Mouse (Mus musculus): ENCODE measurements around the gene Pi4k2a.

Gene Pi4k2a

DNA sequence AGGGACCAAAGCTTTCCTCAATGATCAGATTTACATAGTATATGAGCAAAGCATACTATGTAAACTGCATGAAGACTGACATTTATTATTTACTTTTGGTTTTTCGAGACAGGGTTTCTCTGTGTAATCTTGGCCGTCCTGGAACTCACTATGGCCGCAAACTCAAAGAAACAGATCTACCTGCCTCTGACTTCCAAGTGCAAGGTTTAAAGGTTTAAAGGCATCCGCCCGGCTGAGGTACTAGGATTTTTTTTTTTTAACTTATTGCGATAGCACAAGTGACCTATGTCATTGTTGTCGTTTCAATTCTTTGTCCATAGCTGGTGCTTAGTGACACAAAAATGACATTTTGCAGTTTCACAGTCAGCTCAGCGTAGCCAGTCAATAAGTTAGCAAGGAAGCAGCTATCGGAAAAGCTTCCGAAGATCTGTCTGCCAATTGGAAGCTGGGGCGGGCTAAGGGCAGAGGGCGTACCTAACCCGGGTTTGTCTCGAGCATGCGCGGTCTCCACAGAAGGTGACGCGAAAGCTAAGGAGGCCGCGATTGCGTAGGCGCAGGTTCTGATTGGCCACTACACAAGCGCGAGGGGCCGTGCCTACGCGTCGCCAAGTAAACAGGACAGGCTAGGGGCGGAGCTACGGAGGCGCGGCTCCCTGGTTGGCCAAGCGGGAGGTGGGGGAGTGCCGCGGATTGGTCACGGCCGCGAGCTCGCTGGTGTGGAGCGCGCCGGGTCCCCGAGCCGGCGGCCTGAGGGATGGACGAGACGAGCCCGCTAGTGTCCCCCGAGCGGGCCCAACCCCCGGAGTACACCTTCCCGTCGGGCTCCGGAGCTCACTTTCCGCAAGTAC lies at the start of gene Pi4k2a:
Gene Pi4k2a (plus strand): TSS at position 723 of the 848 bp plus-strand sequence.
- TF ChIP-seq GATA4 (IDR thresholded peaks at IDR 0.05; ENCODE audit: insufficient replicate concordance, low read length), result peak; percentile 51; the same call in 1 of the 2 replicates

DNA sequence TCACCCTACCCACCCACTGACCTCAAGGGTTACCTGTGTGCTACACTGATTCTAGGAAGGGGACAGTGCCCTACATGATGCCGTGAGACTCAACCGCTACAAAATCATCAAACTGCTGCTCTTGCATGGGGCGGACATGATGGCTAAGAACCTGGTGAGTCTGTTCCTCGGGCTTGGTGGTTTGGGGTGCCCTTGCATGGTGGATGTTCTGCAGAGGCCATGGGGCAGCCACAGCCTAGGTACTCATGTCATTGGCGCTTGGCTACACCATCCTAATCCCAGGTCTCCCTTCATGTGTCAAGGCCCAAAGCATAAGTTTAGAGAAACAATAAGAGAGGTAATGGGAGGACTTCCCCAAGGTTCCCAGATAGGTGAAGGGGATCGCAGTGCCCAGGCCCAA lies 46.3 kb upstream of the Pi4k2a start:
- no peak for TF ChIP-seq GATA4 (IDR thresholded peaks at IDR 0.05; ENCODE audit: insufficient replicate concordance, low read length)

DNA sequence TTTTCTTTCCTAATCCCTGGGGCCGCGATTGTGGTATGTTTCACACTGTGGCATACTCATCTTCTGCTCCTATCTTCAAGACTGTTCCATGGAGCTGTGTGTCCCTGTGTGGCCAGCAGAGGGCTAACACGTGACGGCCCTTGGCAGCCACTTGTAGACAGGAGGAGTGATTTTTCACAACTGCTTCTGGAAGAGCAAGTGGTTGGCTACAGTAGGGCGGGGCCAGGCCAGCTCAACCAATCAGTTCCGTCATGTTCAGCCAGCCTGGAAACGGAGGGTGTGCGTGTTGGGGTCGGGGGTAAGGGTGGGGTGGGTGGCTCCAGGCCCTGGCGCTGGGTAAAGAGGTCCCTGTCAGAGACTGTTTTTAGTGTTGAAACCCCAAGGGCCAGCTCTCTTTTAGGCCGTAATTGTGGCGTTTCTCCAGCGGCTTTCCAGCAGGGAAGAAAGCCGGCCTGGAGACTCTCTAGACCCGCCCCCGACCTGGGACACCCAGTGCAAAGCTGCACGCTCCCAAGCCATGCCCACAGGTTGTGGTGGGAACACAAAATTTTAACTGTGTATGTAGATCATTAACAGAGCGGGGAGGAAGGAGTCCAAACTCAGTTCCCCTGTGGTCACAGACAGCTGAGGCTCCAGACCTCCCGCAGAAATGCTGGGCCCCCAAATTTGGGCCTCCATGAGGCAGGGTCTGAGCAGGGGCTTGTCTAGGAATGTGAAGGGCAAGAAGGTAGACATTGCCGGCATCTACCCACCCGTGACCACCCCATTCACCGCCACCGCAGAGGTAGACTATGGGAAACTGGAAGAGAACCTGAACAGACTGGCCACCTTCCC lies 44.8 kb upstream of the Pi4k2a start, which contains the start of gene Hoga1:
Gene Hoga1 (plus strand): TSS at position 342 of the 834 bp plus-strand sequence.
- peak; percentile 12; the same call in 1 of the 2 replicates for TF ChIP-seq GATA4 (IDR thresholded peaks at IDR 0.05; ENCODE audit: insufficient replicate concordance, low read length)

DNA sequence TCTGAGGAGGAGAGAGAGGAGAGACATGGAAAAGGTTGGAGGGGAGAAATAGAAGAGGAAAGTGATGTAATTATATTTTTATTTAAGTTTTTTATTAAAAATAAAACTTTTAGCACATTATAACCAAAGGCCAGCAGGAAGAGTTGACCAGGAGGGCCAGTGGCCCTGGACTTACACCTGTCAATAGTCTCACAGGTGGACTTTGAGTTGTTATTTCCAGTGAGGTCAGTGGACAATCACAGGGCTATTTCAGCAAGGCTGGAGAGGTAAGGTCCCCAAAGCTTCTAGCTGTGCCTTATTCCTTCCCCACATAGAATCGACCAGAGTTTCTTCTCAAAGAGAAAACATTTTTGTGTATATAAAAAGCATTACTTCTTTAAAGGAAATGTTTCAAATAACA lies 40.0 kb upstream of the Pi4k2a start:
- TF ChIP-seq GATA4 (IDR thresholded peaks at IDR 0.05; ENCODE audit: insufficient replicate concordance, low read length), result no peak

DNA sequence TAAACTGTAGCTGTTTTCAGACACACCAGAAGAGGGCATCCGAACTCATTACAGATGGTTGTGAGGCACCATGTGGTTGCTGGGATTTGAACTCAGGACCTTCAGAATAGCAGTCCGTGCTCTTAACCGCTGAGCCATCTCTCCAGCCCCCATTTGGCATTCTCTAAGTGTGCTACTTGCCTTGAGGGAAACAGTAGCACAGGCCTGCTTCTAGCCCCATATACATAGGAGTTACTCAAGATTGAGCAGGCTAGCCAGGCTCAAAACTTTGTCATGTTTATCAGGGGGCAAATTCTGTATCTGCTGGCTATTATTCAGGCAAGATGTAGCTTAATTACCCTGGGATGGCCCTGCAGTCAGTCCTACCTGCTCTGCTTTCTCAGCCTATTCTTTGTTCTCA lies 38.9 kb upstream of the Pi4k2a start:
- TF ChIP-seq GATA4 (IDR thresholded peaks at IDR 0.05; ENCODE audit: insufficient replicate concordance, low read length), result no peak

DNA sequence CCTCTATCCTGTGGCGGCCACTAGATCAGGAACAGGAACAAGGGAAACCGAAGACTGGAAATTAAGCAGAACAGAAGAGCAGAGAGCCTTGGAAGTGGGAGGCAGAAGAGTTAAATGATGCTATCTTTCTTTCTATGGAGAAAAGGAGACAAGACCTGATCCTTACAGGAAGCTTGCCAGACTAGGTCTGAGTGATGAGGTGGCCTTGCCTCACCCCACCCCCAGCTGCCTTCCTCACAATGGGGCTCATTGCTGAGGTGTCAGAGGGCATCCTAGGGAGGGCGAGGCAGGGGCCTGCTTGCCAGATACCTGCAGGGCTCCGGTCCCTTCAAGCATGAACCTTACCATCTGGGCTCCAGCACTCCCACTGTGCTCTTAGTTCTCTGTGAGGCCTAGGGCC lies 38.3 kb upstream of the Pi4k2a start, which contains the start of gene 4933411K16Rik:
Gene 4933411K16Rik (plus strand): TSS at position 301 of the 400 bp plus-strand sequence.
- no peak for TF ChIP-seq GATA4 (IDR thresholded peaks at IDR 0.05; ENCODE audit: insufficient replicate concordance, low read length)

DNA sequence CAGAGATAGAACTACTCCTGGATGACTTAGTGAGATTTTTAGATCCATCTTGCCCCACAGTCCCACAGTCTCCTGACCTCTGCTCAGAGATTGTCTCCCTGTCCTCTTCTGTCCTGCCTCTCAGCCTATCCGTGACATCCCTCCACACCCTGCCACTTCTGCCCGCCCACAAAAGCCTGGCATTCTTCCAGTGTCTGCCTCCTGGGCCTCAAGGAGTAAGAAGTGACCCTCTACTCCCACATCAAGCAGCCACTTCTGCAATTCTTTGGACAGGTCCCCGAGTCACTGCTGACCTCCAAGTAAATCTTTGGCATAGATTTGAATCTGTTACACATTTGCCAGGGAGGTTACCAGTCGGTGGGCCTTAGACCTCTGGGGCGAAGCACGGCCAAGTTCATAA lies 36.0 kb upstream of the Pi4k2a start:
- no peak for TF ChIP-seq GATA4 (IDR thresholded peaks at IDR 0.05; ENCODE audit: insufficient replicate concordance, low read length)

DNA sequence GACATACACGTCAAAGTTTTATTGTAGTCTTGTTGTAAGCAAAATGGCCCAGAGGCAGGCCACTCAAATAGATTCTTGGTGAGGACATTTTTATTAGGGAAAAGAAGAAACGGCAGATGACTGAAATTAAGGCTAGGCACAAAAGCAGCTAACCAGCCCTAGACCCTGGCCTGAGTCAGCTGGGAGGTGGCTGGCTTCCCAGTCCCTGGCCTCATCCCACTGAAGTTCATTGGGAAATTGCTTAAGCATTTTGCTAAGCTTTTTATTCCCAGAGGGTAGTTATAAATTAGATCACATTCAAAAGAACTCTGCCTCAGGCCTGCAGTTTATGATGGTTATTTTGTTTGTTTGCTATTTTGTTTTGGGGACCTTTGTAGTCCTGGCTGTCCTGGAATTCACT lies 34.4 kb upstream of the Pi4k2a start:
- no peak for TF ChIP-seq GATA4 (IDR thresholded peaks at IDR 0.05; ENCODE audit: insufficient replicate concordance, low read length)

DNA sequence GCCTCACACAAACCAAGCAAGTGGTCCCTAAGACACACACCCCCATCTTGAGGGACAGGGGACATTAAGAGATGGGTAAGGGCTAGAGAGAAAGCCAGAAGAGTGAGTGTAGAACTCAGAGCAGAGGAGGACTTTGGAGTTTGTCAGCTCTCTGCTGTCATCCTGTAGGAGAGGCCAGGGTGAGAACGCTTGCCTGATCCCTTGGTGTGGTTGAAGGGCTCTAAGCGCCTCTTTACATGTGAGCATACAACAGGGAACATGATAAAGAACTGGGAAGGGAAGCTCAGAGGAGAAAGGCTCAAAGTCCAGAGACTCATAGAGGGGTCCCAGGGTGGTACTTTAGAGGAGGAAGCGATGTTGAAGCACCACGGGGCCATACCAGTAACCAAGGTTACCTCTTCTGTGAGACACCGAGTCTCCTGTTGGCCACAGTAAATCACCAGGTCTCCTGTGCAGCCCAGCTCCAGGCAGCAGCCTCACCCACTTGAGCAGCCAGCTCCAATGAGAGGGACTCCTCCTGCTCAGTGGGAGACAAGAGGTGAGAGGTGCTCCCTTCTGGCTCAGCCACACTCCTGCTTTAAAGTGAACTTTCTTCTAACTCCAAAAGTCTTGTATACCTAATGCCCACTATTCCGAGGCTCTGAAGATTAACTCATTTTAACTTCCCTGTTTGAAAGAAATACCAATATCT lies 33.4 kb upstream of the Pi4k2a start:
- TF ChIP-seq GATA4 (IDR thresholded peaks at IDR 0.05; ENCODE audit: insufficient replicate concordance, low read length), result no peak

DNA sequence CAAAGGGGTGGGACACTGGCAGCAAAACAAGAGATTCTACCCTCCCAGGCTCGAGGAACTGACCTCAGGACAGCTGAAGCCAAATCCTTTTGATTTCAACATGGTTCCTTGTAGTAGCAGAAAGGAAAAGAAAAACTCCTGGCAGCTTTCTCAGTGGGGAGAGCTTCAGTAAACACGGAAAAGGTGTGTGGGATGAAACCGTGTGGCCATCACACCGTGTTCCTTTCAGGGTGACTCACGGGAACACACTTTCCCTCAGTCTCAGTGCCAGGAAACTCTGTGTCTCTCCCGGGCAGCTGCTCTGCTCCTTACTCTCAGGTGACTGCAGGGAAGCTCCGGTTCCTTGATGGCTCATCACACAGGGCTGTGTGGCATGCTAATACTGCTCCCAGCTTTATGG lies 31.8 kb upstream of the Pi4k2a start:
- TF ChIP-seq GATA4 (IDR thresholded peaks at IDR 0.05; ENCODE audit: insufficient replicate concordance, low read length), result no peak

DNA sequence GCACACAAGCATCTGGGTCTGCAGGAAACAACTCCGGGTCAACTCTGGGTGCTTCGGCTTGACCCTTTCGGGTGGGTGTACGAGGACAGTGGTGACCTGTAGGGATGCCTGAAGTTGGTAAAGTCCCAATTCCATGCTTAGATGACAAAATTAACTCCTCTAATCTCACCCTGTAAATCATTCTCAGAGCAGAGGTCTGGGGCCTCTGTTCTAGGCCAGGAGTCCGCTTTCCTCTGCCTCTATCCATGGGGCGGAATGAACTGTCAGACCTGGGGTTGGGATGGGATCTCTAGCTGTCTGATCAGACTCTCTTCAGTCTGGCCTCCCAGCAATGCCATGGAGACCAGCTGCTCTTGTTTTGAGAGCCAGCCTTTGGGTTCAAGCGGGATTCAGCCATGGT lies 28.8 kb upstream of the Pi4k2a start:
- TF ChIP-seq GATA4 (IDR thresholded peaks at IDR 0.05; ENCODE audit: insufficient replicate concordance, low read length), result no peak

DNA sequence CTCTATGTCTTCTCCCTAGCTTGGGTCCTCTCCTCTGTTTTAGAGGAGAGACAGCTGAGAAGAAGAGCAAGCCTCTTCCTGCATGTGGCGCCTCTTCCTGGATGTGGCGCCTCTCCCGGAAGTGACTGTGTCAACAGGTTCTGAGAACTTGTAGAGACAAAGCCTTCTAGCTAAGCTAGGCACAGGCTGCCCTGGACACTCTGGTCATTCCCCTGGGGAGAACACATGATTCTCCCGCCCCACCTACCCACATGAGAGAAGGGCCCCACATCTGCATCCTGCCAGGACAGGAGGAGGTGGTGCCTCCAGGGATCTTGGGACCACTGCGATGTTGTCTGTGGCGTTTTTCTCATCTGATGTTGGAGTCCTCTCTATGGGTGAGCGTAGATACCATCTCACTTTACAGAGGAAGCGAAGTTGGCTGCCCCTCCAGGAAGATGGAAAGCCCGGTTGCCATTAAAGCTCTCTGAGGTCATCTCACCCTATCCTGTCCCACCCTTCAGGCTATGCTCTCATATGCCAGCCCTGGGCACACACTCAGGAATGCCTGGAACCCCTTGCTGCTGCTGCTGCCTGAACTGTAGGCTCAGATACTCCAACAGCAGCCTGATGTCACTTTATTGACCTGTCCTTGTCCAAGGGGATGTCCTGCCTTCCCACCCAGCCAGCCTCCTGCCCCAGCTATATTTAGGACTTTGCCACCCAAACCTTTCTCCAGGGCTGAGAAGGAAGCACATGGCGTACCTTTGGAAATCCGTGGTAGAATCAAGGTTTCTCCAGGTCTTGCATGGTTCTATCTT lies 21.6 kb upstream of the Pi4k2a start:
- TF ChIP-seq GATA4 (IDR thresholded peaks at IDR 0.05; ENCODE audit: insufficient replicate concordance, low read length), result no peak

DNA sequence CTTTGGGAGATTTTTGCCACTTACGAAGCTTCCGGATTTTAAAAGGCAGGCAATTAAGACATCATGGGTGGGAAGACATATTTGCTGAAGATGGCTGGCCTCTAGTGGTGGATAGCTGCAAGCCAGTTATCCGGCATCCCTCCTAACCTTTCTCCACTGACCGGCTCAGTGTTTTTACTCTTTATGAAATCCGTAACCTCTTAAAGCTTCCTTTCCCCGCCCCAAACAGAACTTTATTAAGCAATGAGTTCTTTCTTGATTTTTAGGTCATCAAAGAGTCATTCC lies 21.1 kb upstream of the Pi4k2a start:
- no peak for TF ChIP-seq GATA4 (IDR thresholded peaks at IDR 0.05; ENCODE audit: insufficient replicate concordance, low read length)

DNA sequence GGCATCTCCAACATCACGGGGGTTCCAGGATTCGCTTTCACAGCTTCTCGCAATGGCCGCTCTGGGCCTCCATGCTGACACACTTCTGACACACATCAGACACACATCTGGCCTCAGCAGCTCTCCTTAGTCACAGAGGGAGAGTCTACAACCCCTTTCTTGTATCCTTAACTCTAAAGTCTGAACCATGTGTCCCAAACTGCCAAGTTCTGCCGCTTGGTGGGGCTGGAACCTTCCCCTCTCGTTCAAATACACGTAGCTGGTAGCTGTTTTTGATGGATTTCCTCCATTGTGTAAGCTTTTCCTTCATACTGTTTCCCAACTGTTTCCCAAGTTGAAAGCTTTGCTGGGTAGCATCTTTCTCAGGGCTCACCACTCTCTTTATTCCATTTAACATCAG lies 19.0 kb upstream of the Pi4k2a start:
- TF ChIP-seq GATA4 (IDR thresholded peaks at IDR 0.05; ENCODE audit: insufficient replicate concordance, low read length), result no peak
